Mouse (Mus musculus) gastrocnemius, adult 2 months (tissue): ENCODE results near the gene Crebbp. TPM values are rescaled to one million over a fixed set of nuclear protein-coding genes. Genes with fewer than 3 reads are reported as not detected.

Source experiments
- DNase-seq: peaks from one replicate; pipeline ENCODE4 v3.0.0; 2022
- H3K27ac ChIP-seq: fragments of 200-600 bp; 2 replicates; pipeline ENCODE4 v1.8.1; 2022; ENCODE audit warnings: mild to moderate bottlenecking
- H3K4me3 ChIP-seq: fragments of 200-600 bp; 2 replicates; pipeline ENCODE4 v1.8.1; 2022; ENCODE audit warnings: mild to moderate bottlenecking, moderate library complexity
- CTCF ChIP-seq: fragments of 200-600 bp; IDR thresholded peaks from 2 replicates; pipeline ENCODE4 v1.8.1; 2022; ENCODE audit warnings: antibody characterized with exemption, mild to moderate bottlenecking, moderate library complexity
- intact Hi-C: fragments of 180-260 bp; cut with DNase I; formaldehyde crosslinking; loops from one replicate; pipeline ENCODE4 v1.15.1; 2025
- microRNA-seq: library from miRNA; unstranded; fragments of <30 nt; microRNA quantifications from one replicate; pipeline ENCODE4 v1.2.0, GENCODE M21; 2021
- total RNA-seq, 2 experiments: library from RNA; stranded (reverse); gene quantifications; 2 replicates each; pipeline ENCODE4 v1.2.3; 2021

The Crebbp gene
- total RNA-seq, 2 experiments from 2014 or later, result 40.5 to 41.6 TPM

DNA sequence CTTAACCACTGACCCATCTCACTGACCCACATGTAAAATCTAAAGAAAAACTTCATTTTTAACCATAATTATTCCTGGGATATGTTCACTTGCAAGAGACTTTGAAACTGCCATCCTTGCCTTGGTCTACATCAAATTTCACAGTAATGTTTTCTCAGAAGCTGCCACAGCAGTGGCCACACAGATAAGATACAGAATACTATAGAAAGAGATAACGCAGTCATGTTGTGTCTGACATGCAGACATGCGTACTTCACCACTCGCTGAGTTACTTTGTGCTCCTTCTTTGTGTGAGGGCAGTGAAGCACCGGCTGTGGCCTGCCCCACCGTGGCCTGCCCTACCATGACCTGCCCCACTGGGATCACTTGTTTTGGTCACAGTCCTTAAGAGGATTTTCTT lies 179.8 kb downstream of the Crebbp start:
- intact Hi-C loops, result no loop called here
- TF ChIP-seq CTCF, result no peak
- Histone ChIP-seq H3K27ac (peak overlapping the region; percentile 31; the same call in 1 of the 2 replicates), H3K4me3 (no peak overlapping the region)
- DNase-seq, result no peak

DNA sequence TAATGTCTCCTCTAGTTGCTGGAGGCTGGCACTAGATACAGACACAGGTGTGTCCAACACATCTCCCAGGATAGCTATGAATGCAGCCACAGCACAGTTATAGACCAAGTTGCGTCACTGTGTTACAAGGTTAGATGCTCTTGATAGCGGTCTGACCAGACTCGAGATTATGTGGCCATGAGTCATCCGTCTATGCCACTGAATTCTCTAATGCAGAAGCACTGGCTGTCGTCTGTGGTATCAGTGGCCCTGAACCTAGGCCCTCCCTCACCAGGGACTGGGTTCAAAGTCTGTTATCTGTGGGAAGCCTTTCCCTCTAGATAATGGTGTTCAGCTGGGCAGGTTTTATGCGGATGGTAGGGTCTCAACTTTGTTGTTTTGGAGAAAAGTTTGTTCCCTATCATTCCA lies 181.5 kb downstream of the Crebbp start:
- no peak for DNase-seq
- H3K4me3 ChIP-seq, result no peak overlapping the region
- TF ChIP-seq CTCF, result no peak

GRCm38 (mm10) chr16:4031441-4032274 lies 182.1 kb downstream of the Crebbp start:
- DNase-seq, result no peak
- intact Hi-C loops, result no loop called here
- TF ChIP-seq CTCF, result no peak
- Histone ChIP-seq H3K4me3 (no peak overlapping the region), H3K27ac (peak overlapping the region; percentile 53)

More for the DNA sequence above, 181.5 kb downstream of the Crebbp start:
- peak overlapping the region; percentile 53 for H3K27ac ChIP-seq
- intact Hi-C loops, result no loop called here

Small RNA genes lying within 50 kb of the gene (microRNA-seq; reads per million reads assigned to microRNA genes)
- gene Gm23413, result not detected

Other genes starting within 250 kb of the Crebbp start
- 1 to 10 TPM; 1.6 to 4.4 TPM for gene Nlrc3, start 237.4 kb downstream of the Crebbp start, total RNA-seq
- 1 to 10 TPM; 8.1 to 10.0 TPM for gene Slx4, start 210.2 kb downstream of the Crebbp start, total RNA-seq
- under 1 TPM in 1 of 2 experiments, not detected in 1; 0.82 TPM for gene Dnase1, start 177.1 kb downstream of the Crebbp start, total RNA-seq
- 100 to 1,000 TPM; 118 to 132 TPM for gene Trap1, start 136.2 kb downstream of the Crebbp start, total RNA-seq
- gene Adcy9, start 206.5 kb upstream of the Crebbp start, total RNA-seq, result 10 to 100 TPM; 33.2 to 52.2 TPM